Mouse (Mus musculus) CH12.LX (cell line): ENCODE data around the gene Cort. TPM values are rescaled to one million over a fixed set of nuclear protein-coding genes. Genes with fewer than 3 reads are reported as not detected.

ENCODE experiments used
- DNase-seq: peaks from one replicate; pipeline ENCODE4 v3.0.0-alpha.2; 2013; ENCODE audit errors: extremely low read depth
- H3K27ac ChIP-seq: 2 replicates; pipeline ENCODE4 v1.5.1; 2012; ENCODE audit warnings: low read depth, mild to moderate bottlenecking, control low read depth, moderate library complexity; ENCODE audit not compliant: insufficient read depth
- H3K27me3 ChIP-seq: replicated peaks from 2 replicates; pipeline ENCODE3; 2012; ENCODE audit warnings: inconsistent platforms
- H3K36me3 ChIP-seq, 2 experiments: replicated peaks in 1 of 2; 2 replicates each; pipeline versions ENCODE3 to v1.6.1; 2012; ENCODE audit warnings: inconsistent platforms in 1 of 2, low read length in 1 of 2, mild to moderate bottlenecking in 1 of 2, mixed read lengths in 1 of 2, moderate library complexity in 1 of 2; ENCODE audit not compliant: control insufficient read depth in 1 of 2, insufficient read depth in 1 of 2
- H3K4me1 ChIP-seq, 2 experiments: 2 replicates each; pipeline ENCODE4 v1.6.1; 2012; ENCODE audit warnings: inconsistent platforms in 1 of 2, moderate library complexity in 1 of 2; ENCODE audit not compliant: insufficient read depth in 2 of 2, control insufficient read depth in 1 of 2
- H3K4me2 ChIP-seq: 2 replicates; pipeline ENCODE4 v1.6.1; 2012; ENCODE audit warnings: low read depth, mild to moderate bottlenecking, control low read depth; ENCODE audit not compliant: poor library complexity, insufficient read depth, severe bottlenecking
- H3K4me3 ChIP-seq, 3 experiments: fragments of 150-350 bp in 1 of 3; sonication (generic) in 1 of 3; replicated peaks in 1 of 3; 2 replicates each; pipeline versions ENCODE3 to v1.5.1; 2011 to 2012; ENCODE audit warnings: low read depth in 2 of 3, low read length in 2 of 3, mild to moderate bottlenecking in 2 of 3, moderate library complexity in 2 of 3, control low read depth in 1 of 3, improper control_type of control experiment in 1 of 3, inconsistent platforms in 1 of 3, mixed read lengths in 1 of 3; ENCODE audit not compliant: poor library complexity in 1 of 3
- H3K79me2 ChIP-seq: replicated peaks from 2 replicates; pipeline ENCODE4 v1.6.1; 2012; ENCODE audit warnings: mild to moderate bottlenecking, moderate library complexity; ENCODE audit not compliant: control insufficient read depth, poor library complexity, insufficient read depth, severe bottlenecking; ENCODE audit errors: extremely low read depth
- H3K9ac ChIP-seq: 2 replicates; pipeline ENCODE4 v1.6.1; 2012; ENCODE audit warnings: low read depth, mild to moderate bottlenecking, control low read depth, moderate library complexity; ENCODE audit not compliant: insufficient read depth
- H3K9me3 ChIP-seq: replicated peaks from 2 replicates; pipeline ENCODE3; 2012; ENCODE audit warnings: low read length, inconsistent platforms, mixed read lengths
- BHLHE40 ChIP-seq: IDR thresholded peaks from 2 replicates; pipeline ENCODE4 v1.6.1; 2011; ENCODE audit warnings: mild to moderate bottlenecking, low read depth, low read length, improper control_type of control experiment
- CHD1 ChIP-seq: IDR thresholded peaks from 2 replicates; pipeline ENCODE4 v1.6.1; 2012; ENCODE audit warnings: low read depth, low read length, improper control_type of control experiment, inconsistent platforms
- E2F4 ChIP-seq: IDR thresholded peaks from 2 replicates; pipeline ENCODE4 v1.6.1; 2011; ENCODE audit warnings: low read depth, low read length, improper control_type of control experiment; ENCODE audit not compliant: insufficient replicate concordance
- EP300 ChIP-seq: IDR thresholded peaks from 2 replicates; pipeline ENCODE4 v1.6.1; 2011; ENCODE audit warnings: low read length, improper control_type of control experiment
- ETS1 ChIP-seq: conservative IDR thresholded peaks from 2 replicates; pipeline ENCODE4 v1.6.1; 2012; ENCODE audit warnings: low read depth, mild to moderate bottlenecking, inconsistent platforms, low read length, improper control_type of control experiment, moderate library complexity
- GABPA ChIP-seq: IDR thresholded peaks from 2 replicates; pipeline ENCODE4 v1.6.1; 2012; ENCODE audit warnings: low read depth, low read length, improper control_type of control experiment, inconsistent platforms; ENCODE audit not compliant: insufficient replicate concordance
- HCFC1 ChIP-seq: IDR thresholded peaks from 2 replicates; pipeline ENCODE4 v1.6.1; 2012; ENCODE audit warnings: low read depth, mild to moderate bottlenecking, inconsistent platforms, low read length, improper control_type of control experiment
- JUN ChIP-seq: IDR thresholded peaks from 2 replicates; pipeline ENCODE4 v1.6.1; 2011; ENCODE audit warnings: low read depth, mild to moderate bottlenecking, low read length, improper control_type of control experiment, moderate library complexity; ENCODE audit not compliant: insufficient read depth
- MAX ChIP-seq: IDR thresholded peaks from 2 replicates; pipeline ENCODE4 v1.6.1; 2011; ENCODE audit warnings: low read length, improper control_type of control experiment
- MAZ ChIP-seq: IDR thresholded peaks from 2 replicates; pipeline ENCODE4 v1.6.1; 2012; ENCODE audit warnings: low read depth, mild to moderate bottlenecking, inconsistent platforms, low read length, improper control_type of control experiment, moderate library complexity
- MEF2A ChIP-seq: IDR thresholded peaks from 2 replicates; pipeline ENCODE4 v1.6.1; 2014; ENCODE audit warnings: low read depth, mild to moderate bottlenecking, inconsistent platforms, low read length, improper control_type of control experiment, borderline replicate concordance
- POLR2A ChIP-seq: IDR thresholded peaks from 2 replicates; pipeline ENCODE4 v1.6.1; 2011; ENCODE audit warnings: low read depth, mild to moderate bottlenecking, improper control_type of control experiment, low read length
- POLR2AphosphoS2 ChIP-seq: IDR thresholded peaks from 2 replicates; pipeline ENCODE4 v1.6.1; 2011; ENCODE audit warnings: low read depth, low read length, improper control_type of control experiment
- RAD21 ChIP-seq: IDR thresholded peaks from 2 replicates; pipeline ENCODE4 v1.6.1; 2011; ENCODE audit warnings: low read depth, mild to moderate bottlenecking, low read length, improper control_type of control experiment, moderate library complexity
- TBP ChIP-seq: conservative IDR thresholded peaks from 2 replicates; pipeline ENCODE4 v1.6.1; 2011; ENCODE audit warnings: low read depth, low read length, improper control_type of control experiment
- USF2 ChIP-seq: conservative IDR thresholded peaks from 2 replicates; pipeline ENCODE4 v1.6.1; 2011; ENCODE audit warnings: low read depth, low read length, improper control_type of control experiment
- ZNF384 ChIP-seq: IDR thresholded peaks from 2 replicates; pipeline ENCODE4 v1.6.1; 2012; ENCODE audit warnings: low read depth, low read length, improper control_type of control experiment, inconsistent platforms
- dilution Hi-C: fragments of 300-500 bp; cut with MboI; formaldehyde crosslinking; loops from 2 replicates; pipeline ENCODE4 v1.14.3; 2020; ENCODE audit warnings: low sequenced_read_pairs; ENCODE audit not compliant: extremely low pct_unique_long_range_greater_than_20kb, extremely low pct_ligation_motif_present
- in situ Hi-C: fragments of 300-500 bp; cut with MboI; formaldehyde crosslinking; loops from 3 replicates; pipeline ENCODE4 v1.14.3; 2019; ENCODE audit warnings: low sequenced_read_pairs, low pct_ligation_motif_present, low pct_unique_long_range_greater_than_20kb, mixed read lengths
- polyA plus RNA-seq: library from polyadenylated mRNA; unstranded; fragments of >175 nt; gene quantifications from 2 replicates; pipeline ENCODE4 v1.2.1, GENCODE M21; 2012; ENCODE audit warnings: low read depth; ENCODE audit not compliant: insufficient read length
- total RNA-seq, 2 experiments: library from RNA; depleted of rRNA; stranded (reverse); fragments of 300-350 nt in 1 of 2; fragments of >200 nt in 1 of 2; gene quantifications; 2 replicates each; pipeline ENCODE4 v1.2.3; 2012 to 2014

Gene Cort
- total and polyA plus RNA-seq, 3 experiments: 0.59 to 0.94 TPM; not detected in 1

- TF ChIP-seq MAZ (no peak; the same call in 1 of the 2 replicates), ZNF384 (no peak), EP300 (no peak), BHLHE40 (peak; percentile 66), TBP (0 out of 2 replicates have a peak, but pooled peaks have one; percentile 17), POLR2A (peak; percentile 75), JUN (no peak), HCFC1 (peak; percentile 84), RAD21 (peak; percentile 33), POLR2AphosphoS2 (no peak), E2F4 (peak; percentile 93; the same call in 1 of the 2 replicates), CHD1 (no peak), USF2 (no peak; the same call in 1 of the 2 replicates)
- TF ChIP-seq, all 38 proteins: peak for 21
These were observed 10.6 kb upstream of the Cort start, which contains the start of gene Cenps (continued) for GRCm38 (mm10) chr4:149136982-149137770.

GRCm38 (mm10) chr4:149136116-149136850, 9.7 kb upstream of the Cort start:
- H3K27ac ChIP-seq: 0 out of 2 replicates have a peak overlapping the region, but pooled peaks have one; percentile 25
- H3K4me3 ChIP-seq: peak overlapping the region; percentile 68 to 83 (median 76)
- peaks cover 5% of the 10 kb centered on the region for H3K9me3 ChIP-seq
- in situ Hi-C loops: no loop called here
- H3K9ac ChIP-seq: peak overlapping the region; percentile 45
- 0 out of 2 replicates have a peak, but pooled peaks cover 5% of the 10 kb centered on the region for H3K79me2 ChIP-seq
- peaks cover 9 to 41% of the 10 kb centered on the region in 2 experiments for H3K4me1 ChIP-seq
- H3K27me3 ChIP-seq: no peaks in the 10 kb centered on the region
- H3K36me3 ChIP-seq: peaks cover 4 to 10% of the 10 kb centered on the region in 2 experiments
- dilution Hi-C loops: no loop called here
- no peak for TF ChIP-seq POLR2A
- no peak for TF ChIP-seq MAX
- TF ChIP-seq GABPA: no peak
- peak; percentile 87 for TF ChIP-seq TBP
- TF ChIP-seq MEF2A: no peak
- TF ChIP-seq ETS1: no peak
- DNase-seq: peak; percentile 31
- peak overlapping the region; percentile 23 for H3K4me2 ChIP-seq
